Mouse (Mus musculus) frontal cortex, postnatal 25 days (tissue): ENCODE measurements at regions not wholly inside any gene's neighbourhood (a gene's known extent, or its start where the extent isn't known, plus 50 kb on each side); places are given as distances from the start of the nearest gene placed in this dataset.

Experiments
- DNase-seq, 2 experiments: peaks; one replicate each; pipeline ENCODE4 v3.0.0; 2022; ENCODE audit warnings: low spot score in 2 of 2

DNA sequence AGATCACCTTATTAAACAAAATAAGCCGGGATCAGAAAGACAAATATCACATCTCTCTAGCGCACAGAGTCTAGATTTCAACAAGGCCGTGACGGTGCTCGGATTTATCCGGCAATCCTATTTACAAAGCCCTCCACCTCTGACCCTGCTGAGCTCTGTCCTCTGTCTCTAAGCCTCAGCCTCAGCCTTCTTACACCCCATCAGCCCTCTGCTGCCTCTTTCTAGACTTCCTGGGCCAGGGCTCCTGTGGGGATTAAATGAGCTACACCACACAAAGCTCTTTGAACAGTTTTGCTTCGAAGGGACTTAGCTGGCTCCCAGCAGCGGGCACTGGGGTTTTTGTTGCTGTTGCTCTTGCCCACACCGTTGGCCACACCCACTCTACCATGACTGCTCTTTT, 211.8 kb downstream of the CK137956 start:
- no peak for DNase-seq

DNA sequence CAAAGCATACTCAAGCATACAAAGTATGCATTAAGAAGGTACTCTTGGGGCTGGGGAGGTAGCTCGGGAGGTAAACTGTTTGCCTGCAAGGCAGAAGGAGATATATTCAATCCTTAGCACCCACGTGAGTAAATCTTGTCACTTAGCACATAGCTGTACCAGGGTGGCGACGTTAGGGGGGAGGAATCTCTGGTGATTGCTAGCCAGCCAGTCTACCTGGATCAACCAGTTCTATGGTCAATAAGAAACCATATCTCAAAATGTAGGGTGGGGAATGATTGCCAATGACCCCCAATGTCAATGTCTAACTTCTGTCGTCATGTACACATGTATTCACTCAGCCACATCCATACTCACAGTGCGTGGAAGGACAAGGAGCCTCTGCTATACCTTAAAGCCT, 214.5 kb downstream of the CK137956 start:
- DNase-seq, result no peak

DNA sequence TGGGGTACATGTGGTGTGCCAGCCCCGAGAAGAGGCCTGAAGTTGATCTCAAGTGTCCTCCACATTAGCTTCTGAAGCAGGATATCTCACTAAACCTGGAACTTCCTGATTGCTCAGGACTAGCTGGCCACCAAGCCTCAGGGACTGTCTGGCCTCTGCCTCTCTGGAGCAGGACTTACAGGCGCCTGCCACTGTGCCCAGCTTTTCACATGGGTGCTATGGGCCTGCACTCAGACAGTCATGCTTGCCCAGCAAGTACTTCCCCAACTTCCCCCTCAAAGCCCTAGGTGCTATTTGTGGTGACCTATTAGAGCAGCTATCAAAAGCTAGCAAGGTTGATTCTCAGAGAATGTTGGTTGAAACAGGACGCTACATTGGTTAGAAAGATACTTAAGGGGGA, 220.0 kb downstream of the CK137956 start:
- DNase-seq, result no peak

DNA sequence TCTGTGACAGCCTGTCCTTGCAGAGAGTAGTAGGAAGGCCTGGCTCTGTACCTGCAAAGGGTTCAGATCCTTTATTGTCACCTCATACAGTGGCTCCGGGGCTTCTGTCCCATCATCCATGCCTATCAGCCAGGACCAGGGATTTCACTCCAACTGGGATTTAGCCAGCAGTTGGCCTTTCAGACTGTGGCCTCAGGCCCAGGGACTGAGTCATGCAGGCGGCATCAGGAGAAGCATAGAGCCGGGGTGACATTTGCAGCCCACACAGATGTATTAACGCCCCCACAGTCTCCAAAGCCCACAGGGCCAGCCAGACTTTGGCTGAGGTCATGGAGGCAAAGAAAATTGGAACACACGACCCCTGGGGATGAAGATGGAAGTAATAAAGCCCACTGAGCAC, 222.9 kb downstream of the CK137956 start:
- DNase-seq, result no peak

DNA sequence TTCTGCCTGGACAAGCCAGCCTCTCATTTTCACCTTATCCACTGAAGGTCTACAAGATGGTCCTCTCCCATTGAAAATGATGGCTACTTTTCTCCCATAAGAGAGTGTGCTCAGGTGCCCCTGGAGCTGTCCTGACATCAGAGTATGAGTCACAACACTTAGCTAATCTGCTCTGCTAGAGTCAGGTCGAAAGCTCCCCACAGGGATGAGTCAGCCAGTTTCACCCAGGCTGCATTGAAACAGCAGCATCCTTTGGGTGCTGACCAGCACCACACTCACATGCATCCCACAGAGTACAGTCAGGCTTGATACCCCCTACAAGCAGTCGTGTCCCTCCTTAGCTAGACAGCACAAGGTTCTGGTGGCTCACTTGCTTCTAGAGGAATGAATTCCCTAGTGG, 234.0 kb downstream of the CK137956 start:
- no peak for DNase-seq

DNA sequence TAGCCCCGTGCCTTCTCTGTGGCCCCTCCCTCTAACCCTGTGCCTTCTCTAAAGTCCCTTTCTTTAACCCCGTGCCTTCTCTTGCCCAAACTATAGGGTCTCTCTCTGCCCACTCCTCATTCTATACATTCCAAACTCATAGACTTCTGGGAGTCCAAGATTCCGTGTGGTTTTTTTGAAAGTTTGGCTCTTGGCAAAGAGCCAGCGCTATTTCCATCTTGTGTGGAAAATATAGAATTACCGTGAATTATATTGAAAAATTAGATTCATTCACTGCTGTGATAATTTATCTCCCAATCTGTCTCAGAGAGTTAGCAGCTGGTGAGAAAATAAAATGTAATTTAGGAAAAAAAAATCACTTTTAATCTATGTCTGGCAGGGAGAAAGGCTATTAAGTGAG, 234.6 kb downstream of the CK137956 start:
- DNase-seq, result no peak

DNA sequence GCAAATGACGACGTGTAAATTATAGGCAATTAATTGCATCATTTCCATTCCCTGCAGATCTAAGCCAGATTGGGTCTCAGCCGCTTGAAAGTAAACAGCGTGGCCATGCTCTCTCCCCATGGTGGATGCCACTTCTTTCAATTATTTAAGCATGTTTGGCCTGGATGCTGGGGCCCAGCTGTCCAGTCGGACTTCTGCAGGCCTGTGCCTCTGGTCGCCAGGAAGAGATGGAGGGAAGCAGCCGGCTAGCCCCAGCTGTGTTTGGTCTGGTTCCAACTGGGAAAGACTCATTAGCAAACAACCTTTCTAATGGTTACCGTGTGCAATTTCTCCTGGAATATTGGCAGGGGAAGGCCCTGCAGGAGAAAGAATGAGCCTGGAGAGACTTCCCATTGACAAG, 236.1 kb downstream of the CK137956 start:
- no peak for DNase-seq

DNA sequence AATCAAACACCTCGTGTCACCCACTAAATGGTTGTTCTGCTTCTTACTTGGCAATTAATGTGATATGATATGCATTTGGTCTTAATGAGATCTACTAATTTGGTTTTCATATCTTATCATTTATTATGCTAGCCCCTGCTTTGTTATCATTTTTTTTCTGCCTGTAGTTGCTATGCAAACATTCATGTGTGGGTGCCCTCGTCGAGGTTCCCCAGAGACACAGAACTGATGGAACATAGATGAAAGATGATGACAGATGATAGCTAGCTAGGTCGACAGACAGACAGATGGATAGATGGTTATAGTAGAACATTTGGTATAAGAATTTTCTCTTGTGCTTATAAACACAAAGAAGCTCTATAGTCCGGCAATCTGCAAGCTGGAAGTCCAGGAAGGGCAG, 252.1 kb downstream of the CK137956 start:
- no peak for DNase-seq

DNA sequence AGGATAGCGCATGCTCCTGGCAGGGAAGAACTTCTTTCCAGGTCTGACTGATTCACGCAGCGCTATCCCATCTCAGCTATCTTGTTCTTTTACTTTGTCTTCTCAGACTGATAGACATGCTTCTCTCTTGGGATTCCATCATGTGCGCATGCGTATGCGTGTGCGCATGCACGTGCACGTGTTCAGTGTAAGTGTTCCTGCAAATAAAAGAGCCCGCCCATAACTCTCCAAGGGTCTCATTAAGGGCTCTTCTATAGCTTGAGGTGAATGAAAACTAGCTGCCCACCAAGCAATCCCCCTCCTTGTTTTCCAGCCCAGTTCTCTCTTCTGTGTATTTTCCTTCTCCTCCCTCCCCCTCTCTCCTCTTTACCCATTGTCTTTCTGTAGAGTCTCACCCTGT, 258.5 kb downstream of the CK137956 start:
- DNase-seq, result no peak

DNA sequence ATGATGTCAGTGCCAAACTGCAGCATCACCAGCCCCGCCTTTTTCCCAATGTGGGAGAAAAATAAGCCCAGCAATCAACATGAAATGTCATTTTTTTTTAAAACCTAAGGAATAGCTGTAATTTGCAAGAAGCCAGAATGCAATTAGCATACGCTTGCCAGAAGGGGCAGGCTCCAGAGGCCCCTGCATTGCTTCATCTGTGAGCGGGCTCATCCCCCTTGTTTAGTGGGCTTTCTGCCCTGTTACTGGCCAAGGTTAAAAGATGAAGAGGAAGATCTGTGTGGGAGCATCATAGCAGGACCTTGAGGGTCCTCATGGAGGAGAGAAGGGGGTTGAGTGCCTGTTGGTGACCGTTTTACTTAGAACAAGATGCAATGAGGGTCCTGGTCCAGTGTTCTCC, 259.9 kb downstream of the CK137956 start:
- no peak for DNase-seq

DNA sequence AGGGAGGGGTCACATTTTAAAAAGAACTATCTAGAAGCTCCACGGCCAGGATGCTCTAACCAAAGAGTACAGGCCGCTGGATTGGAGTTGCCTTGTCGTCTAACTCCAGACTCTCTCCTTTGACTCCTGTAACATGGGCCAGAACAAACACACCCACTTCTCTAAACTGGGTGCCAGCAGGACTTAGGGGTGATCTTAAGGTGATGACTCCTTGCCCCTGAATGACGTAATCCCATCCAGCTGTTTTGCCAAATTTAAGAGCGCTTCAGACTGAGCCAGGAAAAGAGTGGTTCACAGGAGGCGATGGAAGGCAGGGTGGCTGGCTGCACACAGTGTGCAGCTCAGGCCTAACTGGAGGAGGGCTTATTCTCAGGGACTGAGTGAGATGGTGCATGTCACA, 261.0 kb downstream of the CK137956 start:
- DNase-seq, result no peak

DNA sequence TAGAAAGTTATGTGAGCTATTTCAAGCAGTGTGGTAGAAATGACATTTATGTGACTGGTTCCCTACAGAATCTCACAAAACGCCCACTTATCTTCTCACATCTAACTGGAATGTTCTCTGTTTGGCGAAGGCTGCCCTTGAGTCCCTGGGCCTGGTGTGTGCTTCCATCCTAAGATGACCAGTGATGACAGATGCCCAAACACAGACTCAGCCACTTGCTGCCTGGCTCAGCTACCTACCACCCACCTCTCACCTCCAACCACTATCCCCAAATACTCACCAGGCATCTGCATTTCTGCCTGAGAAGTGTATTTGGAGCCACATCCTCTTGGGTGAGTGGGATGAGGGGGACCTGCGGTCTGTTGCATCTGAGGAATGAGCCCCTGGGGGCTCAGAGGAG, 262.6 kb downstream of the CK137956 start:
- DNase-seq, result peak; percentile 37 to 39

DNA sequence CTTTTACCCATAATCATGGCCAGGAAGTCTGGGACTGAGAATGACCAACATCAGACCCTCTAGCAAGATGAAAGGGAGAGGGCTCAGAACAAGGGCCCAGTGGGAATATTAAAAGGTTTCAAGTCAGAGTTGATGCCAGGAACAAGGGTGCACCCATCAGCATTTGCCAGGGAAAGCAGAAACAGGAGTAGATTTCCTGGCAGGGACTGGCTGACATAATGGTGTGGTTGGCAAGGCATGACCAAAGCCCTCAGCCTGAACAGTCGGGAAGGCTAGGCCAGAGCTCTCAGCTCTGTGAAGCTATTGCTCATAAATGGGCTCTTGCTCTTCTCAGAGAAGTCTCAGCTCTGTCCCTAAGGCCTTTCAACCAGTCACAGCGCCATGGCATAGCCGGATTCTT, 263.6 kb downstream of the CK137956 start:
- no peak for DNase-seq

DNA sequence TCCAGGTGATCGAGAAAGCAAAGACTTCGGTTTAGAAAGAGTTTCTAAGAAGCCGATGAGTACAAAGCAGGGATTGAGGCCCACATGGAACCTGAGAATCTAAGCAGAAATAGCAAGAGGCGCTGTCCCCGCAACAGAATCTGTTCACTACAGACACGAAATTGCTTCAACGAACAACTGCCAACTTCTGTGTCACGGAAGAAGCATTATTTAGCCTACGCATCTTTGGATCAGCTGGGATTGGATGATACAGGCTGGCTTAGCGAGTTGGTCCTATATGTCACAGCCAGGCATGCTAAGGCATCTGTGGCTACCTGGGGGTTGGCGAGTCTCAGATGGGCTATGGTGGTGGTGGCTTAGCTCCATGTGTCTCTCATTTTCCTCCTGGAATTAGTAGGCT, 269.1 kb downstream of the CK137956 start:
- no peak for DNase-seq

DNA sequence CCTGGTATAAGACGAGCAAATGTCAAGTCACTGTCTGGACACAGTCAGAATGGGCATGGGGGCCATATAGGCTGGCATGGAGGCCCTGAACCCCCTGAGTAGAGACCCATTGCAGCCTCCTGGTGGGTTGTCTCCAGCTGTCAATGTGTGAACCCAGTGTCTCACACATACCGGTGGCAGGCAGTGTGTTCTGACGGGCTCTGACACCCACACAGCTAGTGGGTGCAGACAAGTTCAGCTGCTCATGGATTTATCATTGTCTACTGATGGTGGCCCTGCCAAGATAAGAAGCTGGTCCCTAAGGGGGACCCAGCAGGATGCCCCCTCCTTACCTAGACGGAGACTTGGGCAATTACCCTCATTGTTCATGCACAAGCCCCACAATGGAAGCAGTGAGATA, 280.8 kb downstream of the CK137956 start:
- no peak for DNase-seq

DNA sequence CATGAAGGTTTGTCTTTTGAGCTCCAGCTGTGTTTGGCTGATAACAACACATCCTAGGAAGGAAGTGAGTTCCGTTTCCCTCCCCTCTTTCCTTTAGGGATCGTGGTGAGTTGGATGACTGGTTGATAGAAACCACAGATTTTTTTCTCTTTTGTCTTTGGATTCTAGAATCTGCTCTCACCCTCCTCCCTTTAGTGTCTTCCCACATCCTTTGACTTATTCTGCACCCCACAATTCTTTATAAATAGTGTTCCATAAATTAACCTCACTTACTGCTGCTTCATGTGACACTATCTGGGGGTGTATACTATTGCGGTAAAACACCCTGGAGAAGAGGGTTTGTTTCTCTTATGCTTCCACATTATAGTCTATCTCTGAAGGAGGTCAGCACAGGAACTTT, 285.7 kb downstream of the CK137956 start:
- DNase-seq, result no peak

DNA sequence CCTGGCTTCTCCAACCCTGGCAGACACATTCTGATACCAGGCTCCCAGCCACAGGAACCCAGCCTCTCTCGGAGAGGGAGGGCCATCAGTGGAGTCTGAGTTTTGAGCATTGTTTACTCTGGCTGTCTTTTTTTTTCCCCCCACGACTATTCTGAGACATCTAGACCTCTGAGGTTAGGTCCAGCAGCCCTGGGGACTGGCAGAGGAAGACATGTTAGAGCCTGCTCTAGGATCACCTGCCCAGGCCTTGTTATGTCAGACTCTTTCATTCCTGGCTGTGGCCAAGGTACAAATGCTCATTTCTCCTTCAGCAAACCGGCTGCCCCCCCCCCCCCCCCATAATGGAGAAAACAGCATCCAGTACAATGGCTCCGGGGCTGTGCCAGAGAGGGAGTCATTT, 291.4 kb downstream of the CK137956 start:
- no peak for DNase-seq

DNA sequence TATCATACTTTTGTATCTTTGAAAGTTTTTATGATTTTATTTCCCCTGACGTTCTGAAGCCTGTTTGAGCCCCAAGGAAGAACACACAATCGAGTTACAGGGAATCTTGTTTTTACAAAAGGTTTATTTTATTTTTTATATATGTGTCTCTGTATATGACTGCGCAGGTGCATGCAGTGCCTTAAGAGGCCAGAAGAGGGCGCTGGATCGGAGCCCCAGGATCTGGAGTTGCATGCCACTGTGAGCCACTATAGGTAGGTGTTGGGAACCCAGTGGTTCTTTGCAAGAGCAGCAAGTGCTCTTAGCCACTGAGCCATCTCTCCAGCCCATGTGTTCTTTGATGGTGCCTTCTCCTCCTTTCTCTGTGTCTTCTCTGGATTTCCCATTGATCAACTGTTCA, 292.3 kb downstream of the CK137956 start:
- no peak for DNase-seq

DNA sequence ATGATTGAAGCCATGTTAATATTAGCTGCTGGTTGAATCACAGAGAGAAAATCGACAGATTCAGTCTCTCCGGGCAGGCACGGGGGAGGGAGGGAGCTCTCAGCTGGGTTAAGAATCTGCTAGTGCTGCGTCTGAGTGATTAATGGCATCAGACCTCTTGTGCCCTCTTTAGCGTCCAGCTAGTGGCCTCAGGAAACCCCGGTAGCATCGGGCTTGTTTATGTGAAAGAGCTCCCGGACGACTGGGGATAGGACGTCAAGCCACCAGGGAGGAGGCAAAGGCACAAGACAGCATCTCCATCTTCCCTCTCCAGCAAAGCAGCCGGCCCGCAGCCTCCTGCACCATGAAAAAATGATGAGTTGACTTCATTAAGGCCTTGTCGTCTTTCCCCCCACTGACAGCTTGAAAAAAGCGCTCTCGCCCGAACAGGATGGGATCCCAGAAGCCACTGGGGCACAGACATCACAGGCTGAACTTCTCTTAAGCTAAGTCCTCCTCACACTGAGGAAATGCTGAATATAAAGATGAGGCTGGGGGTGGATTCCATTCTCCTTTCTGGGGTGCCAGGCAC, 294.9 kb downstream of the CK137956 start:
- DNase-seq, result no peak

DNA sequence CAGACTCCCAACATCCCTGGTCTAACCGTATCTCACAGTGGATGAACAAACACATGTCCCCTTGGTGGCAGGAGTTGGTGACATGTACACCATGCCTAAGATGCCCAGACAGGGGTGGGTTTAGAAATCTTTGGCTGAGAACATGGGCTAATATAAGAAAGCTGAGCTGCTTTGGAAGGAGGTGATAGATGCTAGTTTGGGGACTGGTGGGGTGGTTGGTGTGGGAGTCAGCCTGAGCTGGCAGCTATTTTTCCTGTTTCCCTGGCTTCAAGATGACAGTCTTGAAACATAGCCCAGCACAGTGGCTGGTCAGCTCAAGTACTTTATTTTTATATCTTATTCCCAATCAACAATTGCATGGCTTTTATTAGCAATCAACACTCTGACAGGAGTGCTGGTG, 302.0 kb upstream of the Gjb5 start:
- DNase-seq, result no peak

DNA sequence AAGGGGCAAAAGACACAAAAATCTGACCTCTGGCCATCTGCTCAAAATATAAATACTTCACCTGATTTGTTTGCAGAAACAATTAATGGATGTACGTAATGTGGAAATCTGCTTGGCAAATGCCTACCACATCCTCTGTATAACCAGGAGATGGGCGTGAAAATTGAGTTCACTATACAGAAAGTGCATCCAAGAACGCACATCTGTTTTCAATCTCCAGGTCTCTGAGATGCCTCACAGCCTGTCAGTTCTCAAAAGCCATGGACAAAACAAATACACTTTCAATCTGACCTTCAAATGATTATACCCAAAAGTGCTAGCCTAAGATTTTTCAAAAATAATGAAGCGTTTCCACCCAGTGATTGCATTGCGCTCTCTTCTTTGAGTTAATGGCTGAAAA, 293.6 kb upstream of the Gjb5 start:
- no peak for DNase-seq

DNA sequence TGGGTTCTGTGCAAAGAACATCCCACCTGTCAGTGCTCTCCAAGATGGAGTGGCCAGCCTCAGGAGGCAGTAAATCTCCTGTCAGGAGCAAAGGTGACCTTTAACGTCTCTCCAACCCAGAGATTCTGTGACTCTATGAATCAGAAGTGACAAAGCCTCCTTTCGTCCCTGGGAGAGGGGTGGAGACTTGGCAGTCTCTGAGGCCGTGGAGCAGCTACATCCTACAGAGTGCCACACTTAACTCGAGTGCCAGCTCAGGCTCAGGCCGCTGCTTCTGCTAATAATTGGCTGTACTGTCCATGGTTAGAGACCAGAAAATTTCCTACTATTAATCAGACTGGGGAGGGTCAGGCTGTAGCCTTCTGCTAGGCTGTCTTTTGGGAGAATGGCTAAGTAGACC, 290.0 kb upstream of the Gjb5 start:
- no peak for DNase-seq

DNA sequence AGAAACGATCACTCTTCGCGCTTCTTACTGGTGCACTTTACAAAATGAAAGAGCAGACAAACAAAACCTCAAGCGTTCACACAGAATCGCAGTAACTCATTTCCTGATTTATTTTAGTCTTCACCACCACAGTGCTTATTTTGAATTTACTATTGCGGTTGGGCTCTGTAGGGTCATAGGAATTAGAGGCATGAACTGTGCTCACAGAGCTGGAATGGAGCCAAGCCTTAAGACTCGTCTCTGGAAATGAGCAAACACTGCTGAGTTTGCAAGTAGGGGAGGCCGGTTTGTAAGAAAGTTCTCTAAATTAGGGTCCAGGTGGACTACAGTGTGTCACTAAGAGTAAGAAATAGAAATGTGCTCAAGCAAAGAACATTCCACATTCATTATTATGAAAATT, 289.2 kb upstream of the Gjb5 start:
- no peak for DNase-seq

DNA sequence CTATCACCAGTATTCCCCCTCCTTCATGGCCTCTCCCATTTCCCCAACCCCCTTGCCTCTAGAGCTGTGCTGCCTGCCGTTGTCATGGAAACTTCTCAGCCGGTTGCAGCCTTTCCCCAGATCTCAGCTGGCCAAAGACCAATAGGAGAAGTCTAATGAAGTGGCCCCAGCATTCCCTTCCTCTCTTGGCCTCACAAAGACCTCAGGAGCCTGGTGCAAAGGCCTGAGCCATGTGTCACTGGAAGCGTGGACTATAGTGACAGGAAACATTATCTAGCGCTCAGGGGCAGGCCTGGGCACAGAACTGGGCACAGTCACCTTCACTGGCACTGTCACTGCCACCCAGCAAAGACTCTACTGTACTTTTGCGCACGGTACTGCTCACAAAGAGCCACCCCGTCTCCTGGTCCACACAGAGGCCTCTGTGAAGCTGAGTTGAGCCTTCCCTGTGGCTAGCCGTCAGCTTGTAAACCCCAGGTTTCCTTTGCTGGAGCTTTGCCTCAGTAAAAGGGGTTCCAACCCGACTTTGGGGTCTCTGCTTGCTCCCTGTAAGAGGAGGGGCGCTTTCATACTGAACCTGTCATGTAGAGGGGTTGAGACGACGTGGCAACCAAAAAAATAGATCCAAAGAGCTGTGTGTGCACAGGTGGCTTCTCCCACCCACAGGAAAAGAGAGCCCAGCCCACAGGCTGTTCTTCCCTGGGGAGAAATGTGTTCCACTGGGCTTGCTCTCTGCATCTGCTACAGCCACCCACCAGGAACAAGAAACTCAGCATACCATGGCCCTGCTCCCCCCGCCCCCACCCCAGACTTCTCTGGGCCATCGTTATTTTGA, 282.5 kb upstream of the Gjb5 start:
- DNase-seq, result peak; percentile 13 to 16
